In the genomic region with DNA sequence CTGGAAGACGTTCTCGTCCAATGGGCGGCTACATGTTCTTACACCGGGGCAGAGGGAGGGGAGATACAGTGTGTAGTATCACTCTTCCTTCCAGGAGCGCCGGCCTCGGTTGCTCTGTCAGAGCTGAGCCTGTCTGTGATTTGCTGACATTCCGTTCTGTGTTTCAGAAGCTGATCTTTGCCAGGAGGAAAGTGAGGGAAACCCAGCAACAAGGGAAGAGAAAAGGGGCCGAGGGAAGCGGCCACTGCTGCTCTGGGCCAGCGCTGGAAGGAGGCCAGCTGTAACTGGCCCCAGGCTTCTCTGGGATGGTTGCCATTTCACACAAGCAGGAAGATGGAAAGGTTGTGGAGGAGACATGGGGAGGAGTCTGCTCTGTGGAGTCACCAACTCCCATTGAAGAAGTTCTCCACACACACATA, we compare ENCODE assay signal across 9 mouse cellular contexts.
DNase-seq lines count a peak whose midpoint lies in the region; ATAC-seq lines count a peak whose summit lies in the region.
"Had no signal": no experiment of that assay in that cellular context is flagged by ENCODE, and none has a peak within 500 bp of the region (broad histone marks: within the 10 kb centered on the region; RNA-seq: fewer than 3 reads in every experiment).

No protein-coding gene starts in this region.

- no peaks in the 10 kb centered on the region for H3K9me3 ChIP-seq in forebrain, embryonic 15.5 days
- no peaks in the 10 kb centered on the region for H3K9me3 ChIP-seq in heart, embryonic 16.5 days (replicated peaks; ENCODE audit: control insufficient read depth, low read length)
- H3K9me3 ChIP-seq in midbrain, embryonic 15.5 days: no peaks in the 10 kb centered on the region
- H3K9me3 ChIP-seq: liver, embryonic 13.5 days had no signal

- peak; percentile 78 for ATAC-seq in forebrain, embryonic 15.5 days (replicated peaks)
- peak; percentile 91 for ATAC-seq in heart, embryonic 16.5 days (replicated peaks; ENCODE audit: extremely low read depth, insufficient read depth, low FRiP score)
- 0 out of 2 replicates have a peak, but pooled peaks have one; percentile 39 for ATAC-seq in midbrain, embryonic 15.5 days (replicated peaks)
- no peak for ATAC-seq in inflammation-experienced regulatory T-cells, adult 6 months

- no peak overlapping the region for H3K4me3 ChIP-seq in forebrain, embryonic 15.5 days
- H3K4me3 ChIP-seq in heart, embryonic 16.5 days (ENCODE audit: low read length): peak overlapping the region; percentile 8; the same call in 1 of the 2 replicates
- no peak overlapping the region for H3K4me3 ChIP-seq in midbrain, embryonic 15.5 days
- H3K4me3 ChIP-seq: liver, embryonic 13.5 days had no signal

- H3K4me2 ChIP-seq in forebrain, embryonic 15.5 days (replicated peaks): no peak overlapping the region
- H3K4me2 ChIP-seq in heart, embryonic 16.5 days (ENCODE audit: low read depth, low read length): peak overlapping the region; percentile 39; the same call in 1 of the 2 replicates
- H3K4me2 ChIP-seq in midbrain, embryonic 15.5 days: no peak overlapping the region
- H3K4me2 ChIP-seq: liver, embryonic 13.5 days had no signal

- 56% methylated on average over 11 of the region's 11 CpGs for WGBS in forebrain, embryonic 15.5 days
- 27% methylated on average over 11 of the region's 11 CpGs for WGBS in heart, embryonic 16.5 days
- WGBS in midbrain, embryonic 15.5 days: 64% methylated on average over 11 of the region's 11 CpGs

- H3K27ac ChIP-seq in forebrain, embryonic 15.5 days (replicated peaks): peak overlapping the region; percentile 56
- peak overlapping the region; percentile 79 for H3K27ac ChIP-seq in heart, embryonic 16.5 days (ENCODE audit: low read length)
- H3K27ac ChIP-seq in midbrain, embryonic 15.5 days: peak overlapping the region; percentile 39; the same call in 1 of the 2 replicates
- H3K27ac ChIP-seq: liver, embryonic 13.5 days had no signal

- H3K9ac ChIP-seq in forebrain, embryonic 15.5 days (replicated peaks): no peak overlapping the region
- H3K9ac ChIP-seq in heart, embryonic 16.5 days (ENCODE audit: low read length): peak overlapping the region; percentile 38
- H3K9ac ChIP-seq in midbrain, embryonic 15.5 days: no peak overlapping the region
- H3K9ac ChIP-seq: liver, embryonic 13.5 days had no signal

- no peaks in the 10 kb centered on the region for H3K36me3 ChIP-seq in forebrain, embryonic 15.5 days
- H3K36me3 ChIP-seq in heart, embryonic 16.5 days (ENCODE audit: control insufficient read depth, insufficient read depth): no peaks in the 10 kb centered on the region
- no peaks in the 10 kb centered on the region for H3K36me3 ChIP-seq in midbrain, embryonic 15.5 days (replicated peaks)

- DNase-seq in urinary bladder, postnatal 25 days (ENCODE audit: low spot score): peak; percentile 14
- DNase-seq in urinary bladder, adult 2 months (ENCODE audit: low spot score): no peak
- DNase-seq in layer of hippocampus, adult 18-20 months (ENCODE audit: low spot score in 2 of 2): peak; percentile 22 to 53
- no peak for DNase-seq in natural killer cell, adult 2 months (ENCODE audit: low spot score in 2 of 2)
- DNase-seq: liver, embryonic 13.5 days had no signal

- peaks cover 12% of the 10 kb centered on the region for H3K4me1 ChIP-seq in forebrain, embryonic 15.5 days
- H3K4me1 ChIP-seq in heart, embryonic 16.5 days (ENCODE audit: control insufficient read depth, insufficient read depth, low read length): peaks cover 17% of the 10 kb centered on the region
- 0 out of 2 replicates have a peak, but pooled peaks cover 6% of the 10 kb centered on the region for H3K4me1 ChIP-seq in midbrain, embryonic 15.5 days
- H3K4me1 ChIP-seq: liver, embryonic 13.5 days had no signal

- no peaks in the 10 kb centered on the region for H3K27me3 ChIP-seq in forebrain, embryonic 15.5 days
- no peaks in the 10 kb centered on the region for H3K27me3 ChIP-seq in heart, embryonic 16.5 days (ENCODE audit: control insufficient read depth, insufficient read depth, low read length)
- H3K27me3 ChIP-seq in midbrain, embryonic 15.5 days (replicated peaks): no peaks in the 10 kb centered on the region
- H3K27me3 ChIP-seq: liver, embryonic 13.5 days had no signal

Comparison
In these comparisons a context has a peak if more than half of its experiments do, and no peak if none do; other contexts are left out.
1. DNase-seq: peak in urinary bladder, postnatal 25 days (single experiment) and layer of hippocampus, adult 18-20 months (2 of 2); none in urinary bladder, adult 2 months (single experiment) and natural killer cell, adult 2 months (0 of 2).
2. Peak in every context shown above with its lines, with median percentiles within 50 percentile points of each other: H3K27ac ChIP-seq.